Mouse (Mus musculus) liver, adult 10 weeks (tissue): ENCODE results near the gene AW822073. TPM values are rescaled to one million over a fixed set of nuclear protein-coding genes. Genes with fewer than 3 reads are reported as not detected.

Source experiments
- polyA plus RNA-seq: library from polyadenylated mRNA; stranded (reverse); fragments of 350-450 nt; fragmentation: Illumina TruSeq; extraction: RNeasy Lipid Tissue Mini Kit (QIAGEN cat#74804); gene quantifications from one replicate; pipeline ENCODE4 v1.2.3, GENCODE M21; 2014; ENCODE audit warnings: low read depth, low replicate concordance

Gene AW822073
- polyA plus RNA-seq: not detected

DNA sequence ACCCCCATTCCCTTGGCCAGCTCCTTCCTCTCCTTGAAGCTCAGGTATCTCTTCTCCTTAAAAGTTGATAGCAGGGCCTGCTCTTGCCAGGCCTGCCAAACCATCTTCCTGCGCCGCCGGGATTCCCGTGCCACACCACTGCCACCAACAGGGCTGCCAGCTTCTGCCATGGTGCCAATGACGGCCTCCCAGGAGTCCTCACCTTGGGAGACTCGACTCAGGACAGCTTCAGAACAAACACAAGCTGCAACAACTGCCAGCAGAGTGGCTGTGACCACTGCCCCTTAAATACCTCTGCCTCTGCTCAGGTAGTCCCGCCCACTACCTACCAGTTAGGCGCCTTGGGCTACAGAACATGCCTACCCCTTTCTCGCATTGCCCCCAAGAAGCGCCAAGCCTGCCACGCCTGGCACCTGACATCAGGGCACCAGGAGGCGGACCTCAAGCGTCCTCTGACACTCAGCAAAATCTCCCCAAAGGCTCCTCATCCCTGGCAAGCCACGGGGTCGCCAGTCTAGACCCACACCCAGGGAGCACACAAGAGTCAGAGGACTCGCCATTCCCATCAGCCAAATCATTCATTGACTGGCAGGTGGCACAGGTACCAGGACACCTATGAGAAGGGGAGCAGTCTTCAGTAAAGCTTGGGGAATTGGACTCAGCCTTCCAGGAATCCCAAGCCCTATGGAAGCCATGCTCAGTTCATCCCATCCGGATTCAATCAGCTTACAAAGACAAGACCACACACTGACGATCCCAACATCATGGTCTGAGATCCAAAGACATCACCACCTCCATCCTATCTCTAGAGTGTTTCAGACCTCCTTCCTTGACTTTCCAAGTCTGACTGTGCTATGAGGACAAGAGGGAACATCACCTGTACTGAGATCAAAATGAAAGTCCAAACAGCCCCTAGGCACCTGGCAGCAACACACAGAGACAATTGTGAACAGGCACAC, at the start of gene AW822073:
AW822073 (minus strand) TSS at position 104 of the 959 bp plus-strand sequence.

DNA sequence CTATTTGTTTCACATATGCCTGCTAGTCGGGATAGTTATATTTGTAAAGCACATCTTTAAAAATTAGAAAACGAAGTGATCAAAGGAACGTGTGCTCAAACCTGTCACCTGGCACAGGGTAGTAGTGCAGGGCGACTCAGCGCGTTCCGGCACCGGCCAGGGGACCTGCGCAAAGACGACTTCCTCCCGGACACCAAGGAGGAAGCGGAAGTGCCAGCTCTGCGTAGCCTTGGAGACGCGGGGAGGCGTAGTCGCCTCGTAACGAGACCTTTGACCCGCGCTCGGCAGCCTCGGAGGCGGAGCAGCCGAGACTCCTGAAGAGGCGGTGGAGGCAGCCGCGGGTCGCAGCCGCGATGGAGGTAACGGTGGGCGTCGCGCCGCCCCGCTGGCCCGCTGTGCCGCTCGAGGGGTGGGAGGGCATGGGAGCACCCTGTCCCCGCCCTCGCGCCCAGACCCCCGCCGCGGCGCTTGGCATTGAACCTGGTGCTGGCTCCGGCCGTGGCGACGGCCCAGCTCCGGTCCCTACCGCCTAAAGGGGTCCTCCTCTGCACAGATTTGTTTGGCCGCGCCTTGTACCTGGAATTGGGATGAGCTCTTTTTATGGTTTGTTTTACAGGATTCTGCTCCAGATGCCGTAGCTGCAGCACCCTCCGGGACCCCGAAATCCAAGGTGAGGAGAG, 30.6 kb upstream of the AW822073 start, which contains the start of gene Gcc2:
Gcc2 (plus strand) TSS at position 285 of the 680 bp plus-strand sequence.

DNA sequence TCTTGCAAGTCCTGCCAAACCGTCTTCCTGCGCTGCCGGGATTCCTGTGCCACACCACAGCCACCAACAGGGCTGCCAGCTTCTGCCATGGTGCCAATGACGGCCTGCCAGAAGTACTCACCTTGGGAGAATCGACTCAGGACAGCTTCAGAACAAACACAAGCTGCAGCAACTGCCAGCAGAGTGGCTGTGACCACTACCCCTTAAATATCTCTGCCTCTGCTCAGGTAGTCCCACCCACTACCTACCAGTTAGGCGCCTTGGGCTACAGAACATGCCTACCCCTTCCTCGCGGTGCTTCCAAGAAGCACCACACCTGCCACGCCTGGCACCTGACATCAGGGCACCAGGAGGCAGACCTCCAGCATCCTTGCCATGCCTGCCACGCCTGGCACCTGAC, 11.9 kb upstream of the AW822073 start, which contains the start of gene Gm4981:
Gm4981 (minus strand) TSS at position 89 of the 400 bp plus-strand sequence.

DNA sequence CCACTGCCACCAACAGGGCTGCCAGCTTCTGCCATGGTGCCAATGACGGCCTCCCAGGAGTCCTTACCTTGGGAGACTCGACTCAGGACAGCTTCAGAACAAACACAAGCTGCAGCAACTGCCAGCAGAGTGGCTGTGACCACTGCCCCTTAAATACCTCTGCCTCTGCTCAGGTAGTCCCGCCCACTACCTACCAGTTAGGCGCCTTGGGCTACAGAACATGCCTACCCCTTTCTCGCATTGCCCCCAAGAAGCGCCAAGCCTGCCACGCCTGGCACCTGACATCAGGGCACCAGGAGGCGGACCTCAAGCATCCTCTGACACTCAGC, 7.9 kb upstream of the AW822073 start, which contains the start of gene Duxf3:
Duxf3 (minus strand) TSS at position 35 of the 329 bp plus-strand sequence.

Other genes with a start within 250 kb of the AW822073 start
- gene Duxf3, start 7.7 kb upstream of the AW822073 start, polyA plus RNA-seq: not detected
- gene Gm4981, start 11.8 kb upstream of the AW822073 start, polyA plus RNA-seq: not detected
- 25.6 TPM for gene Gcc2, start 30.6 kb upstream of the AW822073 start, polyA plus RNA-seq
- 20.8 TPM for gene Lims1, start 98.5 kb upstream of the AW822073 start, polyA plus RNA-seq
- 51.1 TPM for gene Ranbp2, start 222.0 kb upstream of the AW822073 start, polyA plus RNA-seq